Mouse (Mus musculus) megakaryocyte, embryonic 14.5 days (primary cell): ENCODE results near the gene Ctdnep1.

ENCODE experiments used
- FLI1 ChIP-seq: IDR thresholded peaks from 2 replicates; pipeline ENCODE4 v1.6.1; 2012; ENCODE audit warnings: low read length, inconsistent platforms, mixed read lengths
- GATA1 ChIP-seq: IDR thresholded peaks from 3 replicates; pipeline ENCODE4 v1.6.1; 2012; ENCODE audit warnings: mixed read lengths, low read length, inconsistent platforms, borderline replicate concordance

- TF ChIP-seq GATA1 (no peak), FLI1 (no peak)
Observed at GRCm38 (mm10) chr11:69932254-69932653, 48.7 kb upstream of the Ctdnep1 start.
